Mouse (Mus musculus): ENCODE measurements around the gene Gpsm1.

- TF ChIP-seq CTCF (IDR thresholded peaks at IDR 0.05; ENCODE audit: extremely low read depth, insufficient read depth, insufficient read length, insufficient replicate concordance): no peak
- TF ChIP-seq POLR2A (IDR thresholded peaks at IDR 0.05; ENCODE audit: low read depth, low read length): no peak
Measured at GRCm38 (mm10) chr2:26387713-26388112, 72.4 kb downstream of the Gpsm1 start.

Measured in spleen, adult 2 months (tissue).